Mouse (Mus musculus) left cerebral cortex, postnatal 25 days (tissue): ENCODE data around the gene Smlr1. TPM values are rescaled to one million over a fixed set of nuclear protein-coding genes. Genes with fewer than 3 reads are reported as not detected.

Source experiments
- DNase-seq, 2 experiments: peaks; one replicate each; pipeline ENCODE4 v3.0.0; 2022; ENCODE audit warnings: low spot score in 2 of 2, mixed read lengths in 1 of 2
- intact Hi-C: fragments of 180-260 bp; cut with DNase I; formaldehyde crosslinking; loops from one replicate; pipeline ENCODE4 v1.15.1; 2025
- total RNA-seq, 2 experiments: library from RNA; stranded (reverse); gene quantifications; 2 replicates each; pipeline ENCODE4 v1.2.3; 2021

Gene Smlr1
- not detected for total RNA-seq

DNA sequence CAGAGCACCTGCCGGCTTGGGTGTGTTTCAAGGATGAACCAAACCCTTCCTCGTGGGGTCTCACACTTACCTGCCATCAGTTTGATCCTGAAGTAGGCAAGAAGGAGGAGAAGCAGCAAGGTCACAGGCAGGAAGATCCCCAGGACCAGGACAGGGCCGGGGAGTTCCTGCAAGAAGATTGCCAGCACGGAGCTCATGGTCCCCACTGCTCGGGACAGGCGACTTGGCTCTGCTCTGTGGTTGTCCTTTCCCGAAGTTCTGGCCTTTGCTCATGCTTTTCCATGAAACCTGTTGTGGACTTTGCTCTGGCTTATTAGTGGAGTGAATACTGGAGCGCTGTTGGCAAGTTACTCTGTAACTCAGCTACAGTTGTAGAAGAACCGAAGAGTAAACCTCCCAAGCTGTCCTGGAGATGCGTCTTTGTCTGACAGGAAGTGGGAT lies at the start of gene Smlr1:
Gene Smlr1 (minus strand): TSS at position 377 of the 441 bp plus-strand sequence.
- DNase-seq = no peak

DNA sequence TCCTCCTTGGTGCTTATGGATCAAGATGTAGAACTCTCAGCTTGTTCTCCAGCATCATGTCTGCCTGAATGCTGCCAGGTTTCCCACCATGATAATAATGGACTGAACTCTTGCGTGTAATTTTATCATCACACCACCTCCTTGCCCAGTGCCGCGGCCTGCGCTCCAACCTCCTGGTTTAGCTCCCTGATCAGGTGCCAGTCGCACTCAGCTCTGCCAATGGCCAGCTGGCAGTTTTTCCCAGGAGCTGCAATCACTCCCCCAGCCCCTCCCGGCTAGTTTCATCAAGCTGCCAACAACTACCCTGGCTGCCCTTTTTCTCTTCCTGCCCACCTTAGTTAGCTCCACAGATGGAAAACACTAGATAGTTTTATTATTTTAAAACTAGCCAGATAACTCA lies 48.8 kb upstream of the Smlr1 start:
- intact Hi-C loops = no loop called here
- DNase-seq = no peak

More for the DNA sequence above, at the start of gene Smlr1:
- intact Hi-C loops = loop anchor here (5.0 to 10.0 kb wide), 3 partner anchors 139 to 609 kb away; partner anchors contain the start of genes Gm9767 and Tmem200a

DNA sequence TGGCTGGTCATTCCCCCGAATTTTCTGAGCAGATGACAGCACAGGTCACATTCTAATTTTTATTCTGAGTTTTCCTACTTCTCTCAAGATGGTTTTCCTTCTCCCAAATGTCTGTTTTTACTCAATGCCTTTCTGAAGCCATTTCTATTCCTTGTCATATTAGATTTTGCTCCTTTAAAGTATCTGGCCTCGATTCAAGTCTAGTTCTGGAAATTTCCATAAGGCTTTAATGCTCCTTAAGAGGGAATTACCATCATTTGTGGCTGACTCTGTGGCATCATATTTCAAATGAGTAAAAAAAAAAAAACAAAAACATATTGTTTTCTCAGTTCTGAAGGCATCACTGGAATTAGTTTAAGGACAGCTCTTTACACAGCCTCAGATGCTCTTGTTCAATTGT lies 44.0 kb upstream of the Smlr1 start:
- intact Hi-C loops = no loop called here

GRCm38 (mm10) chr10:25571319-25572240 lies 35.5 kb upstream of the Smlr1 start:
- no peak for DNase-seq
- intact Hi-C loops = no loop called here

More for the DNA sequence above, 44.0 kb upstream of the Smlr1 start:
- no peak for DNase-seq

DNA sequence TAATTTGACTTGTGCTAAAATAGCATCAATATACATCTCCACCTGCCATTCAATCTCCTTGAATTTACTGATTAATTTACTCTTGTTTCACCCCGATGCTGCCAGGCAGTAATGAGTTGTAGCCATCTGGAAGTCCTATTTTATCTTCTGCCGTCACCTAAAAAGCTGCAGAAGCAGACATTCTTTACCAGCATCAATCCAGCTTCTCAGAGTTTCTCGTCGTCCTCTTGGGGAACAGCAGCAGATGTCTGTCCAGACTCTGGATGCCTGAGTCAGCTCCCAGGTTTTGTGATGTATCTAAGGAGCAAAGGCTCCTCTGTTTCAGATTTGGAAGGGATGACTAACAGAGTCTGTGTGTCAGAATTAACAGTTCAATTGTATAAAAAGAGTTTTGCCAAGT lies 16.9 kb upstream of the Smlr1 start:
- intact Hi-C loops = no loop called here
- DNase-seq = peak; percentile 28 to 70

- DNase-seq = no peak
- intact Hi-C loops = no loop called here
These were observed 5.0 kb upstream of the Smlr1 start for GRCm38 (mm10) chr10:25541097-25541496.

DNA sequence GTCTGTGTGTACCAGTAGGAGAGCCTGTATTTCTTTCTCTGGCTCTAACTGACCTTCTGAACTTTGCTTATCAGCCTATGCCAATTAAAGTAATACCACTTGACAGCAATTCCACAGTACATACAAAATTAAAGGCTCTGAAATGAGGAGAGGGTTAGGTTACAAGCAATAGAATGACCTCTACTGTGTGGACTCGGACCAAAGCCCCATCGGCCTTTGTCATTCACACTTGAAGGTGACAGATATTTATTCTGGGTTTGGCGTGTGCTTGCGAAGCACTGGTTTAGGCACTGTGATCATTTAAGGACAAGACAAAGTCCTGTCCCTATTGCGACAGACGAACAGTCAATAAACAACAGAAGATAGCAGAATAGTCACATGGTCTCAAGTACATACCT lies 3.7 kb upstream of the Smlr1 start:
- DNase-seq = no peak
- intact Hi-C loops = loop anchor here (5.0 to 10.0 kb wide), 3 partner anchors 135 to 605 kb away; partner anchors contain the start of genes Gm9767 and Tmem200a

- peak; percentile 65 to 85 for DNase-seq
- intact Hi-C loops = loop anchor here (5.0 to 10.0 kb wide), 3 partner anchors 136 to 606 kb away; partner anchors contain the start of genes Gm9767 and Tmem200a
These were observed 3.2 kb upstream of the Smlr1 start for GRCm38 (mm10) chr10:25539146-25539770.

DNA sequence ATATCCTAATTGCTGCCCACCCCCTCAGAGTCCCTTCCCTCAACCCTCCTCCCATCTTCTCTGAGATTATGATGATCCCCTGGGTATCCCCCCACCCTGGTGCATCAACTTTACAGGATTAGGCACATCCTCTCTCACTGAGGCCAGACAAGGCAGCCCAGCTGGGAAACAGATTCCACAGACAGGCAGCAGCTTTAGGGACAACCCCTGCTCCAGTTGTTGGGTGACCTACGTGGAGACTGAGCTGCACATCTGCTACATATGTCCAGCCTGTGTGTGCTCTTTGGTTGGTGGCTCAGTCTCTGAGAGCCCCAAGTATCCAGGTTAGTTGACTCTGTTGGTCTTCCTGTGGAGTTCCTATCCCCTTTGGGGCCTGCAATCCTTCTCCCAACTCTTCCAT lies 2.7 kb upstream of the Smlr1 start:
- intact Hi-C loops = loop anchor here (5.0 to 10.0 kb wide), 3 partner anchors 136 to 606 kb away; partner anchors contain the start of genes Gm9767 and Tmem200a

DNA sequence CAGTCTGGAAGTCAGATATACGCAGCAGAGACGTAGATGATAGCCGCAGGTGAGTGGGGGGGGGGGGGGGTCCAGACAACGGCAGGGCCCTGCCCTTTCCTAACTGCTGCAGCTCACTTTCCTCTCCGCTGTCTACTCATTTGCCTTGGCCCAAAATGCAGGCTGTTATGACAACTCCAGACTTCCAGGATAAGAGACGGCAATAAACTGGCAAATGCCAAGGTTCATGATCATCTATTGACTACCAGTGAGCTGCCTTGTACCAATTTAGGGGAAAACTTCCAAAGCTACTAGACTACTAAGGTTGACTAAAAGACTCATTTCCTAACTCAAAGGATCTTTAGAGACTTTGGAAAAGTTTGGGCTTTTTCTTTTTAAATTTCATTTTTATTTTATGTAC lies 554 bp upstream of the Smlr1 start:
- intact Hi-C loops = loop anchor here (5.0 to 10.0 kb wide), 3 partner anchors 138 to 608 kb away; partner anchors contain the start of genes Gm9767 and Tmem200a
- no peak for DNase-seq

More for the DNA sequence above, 2.7 kb upstream of the Smlr1 start:
- DNase-seq = no peak

- DNase-seq = no peak
- intact Hi-C loops = loop anchor here (10.0 kb wide), 2 partner anchors 140 to 610 kb away; no protein-coding TSS in a partner anchor
These were observed 1.6 kb downstream of the Smlr1 start for GRCm38 (mm10) chr10:25534467-25534866.

DNA sequence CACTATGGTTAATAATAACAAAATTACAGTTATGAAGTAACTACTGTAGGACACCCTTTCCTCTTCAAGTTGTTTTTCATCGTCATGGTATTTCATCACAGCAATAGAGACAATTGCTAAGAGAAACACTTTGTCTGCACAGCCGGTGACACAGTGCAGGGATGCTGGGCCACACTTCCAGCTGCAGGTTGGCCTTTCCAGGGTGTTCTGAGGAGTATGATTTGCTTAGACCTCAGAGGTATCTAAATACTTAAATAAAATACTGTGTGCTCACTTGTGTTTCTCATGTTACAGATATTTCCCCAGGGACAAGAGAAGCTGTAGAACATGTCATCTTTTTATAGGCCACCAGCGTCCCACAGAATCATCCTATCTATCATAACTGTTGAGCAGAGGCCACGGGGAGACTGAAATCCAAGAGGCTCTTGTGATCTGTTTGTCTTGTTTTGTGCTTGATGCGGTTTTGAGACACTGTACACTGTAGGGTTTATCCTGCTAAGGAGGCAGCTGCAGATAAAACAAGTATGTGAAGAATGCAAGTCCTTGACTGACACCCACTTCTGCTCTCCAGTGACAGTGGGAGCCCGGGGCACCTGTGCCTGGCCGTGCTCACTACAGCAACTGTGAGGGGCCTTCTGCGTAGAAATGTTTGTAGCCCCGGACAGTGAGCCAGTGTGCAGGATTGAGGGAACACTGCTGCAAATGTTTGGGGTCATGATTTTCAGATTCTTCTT lies 2.4 kb downstream of the Smlr1 start:
- DNase-seq = no peak
- intact Hi-C loops = loop anchor here (10.0 kb wide), 2 partner anchors 141 to 611 kb away; no protein-coding TSS in a partner anchor

DNA sequence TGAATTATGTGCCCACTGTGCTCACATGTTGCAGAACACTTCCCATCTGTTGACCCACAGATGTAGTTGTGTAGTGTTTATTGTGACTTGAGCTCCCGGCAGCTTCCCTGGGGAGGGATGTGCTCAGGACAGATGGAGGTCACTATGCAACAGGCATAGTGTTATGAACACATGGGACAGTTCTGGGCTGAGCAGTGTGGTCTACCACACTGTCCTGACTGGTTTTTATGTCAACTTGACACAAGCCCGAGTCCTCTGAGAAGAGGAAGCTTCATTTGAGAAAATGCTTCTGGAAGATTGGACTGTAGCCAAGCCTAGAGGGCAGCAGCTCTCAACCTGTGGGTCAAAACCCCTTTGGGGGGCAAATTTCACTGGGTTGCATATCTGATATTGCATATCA lies 3.0 kb downstream of the Smlr1 start:
- intact Hi-C loops = loop anchor here (10.0 kb wide), 2 partner anchors 142 to 612 kb away; no protein-coding TSS in a partner anchor
- no peak for DNase-seq

DNA sequence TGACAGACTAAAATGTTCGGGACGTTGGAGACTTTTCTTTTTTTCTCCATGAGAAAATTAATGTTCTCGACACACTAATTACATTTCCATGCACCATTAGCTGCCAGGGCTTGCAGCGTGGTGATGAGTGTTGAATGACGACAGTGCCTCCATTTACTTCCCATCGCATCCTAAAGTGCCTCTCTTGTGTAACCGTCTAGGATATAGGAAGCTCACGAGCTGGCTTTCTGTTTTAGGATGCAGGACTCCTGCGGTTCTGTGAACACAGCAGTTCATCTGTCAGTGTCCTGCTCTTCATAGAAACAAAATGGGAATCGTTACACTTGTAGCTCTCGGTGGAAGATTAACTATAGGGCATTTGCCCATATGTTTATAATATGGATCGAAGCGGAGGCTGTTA lies 4.7 kb downstream of the Smlr1 start:
- DNase-seq = no peak
- intact Hi-C loops = loop anchor here (10.0 kb wide), 2 partner anchors 143 to 613 kb away; no protein-coding TSS in a partner anchor

DNA sequence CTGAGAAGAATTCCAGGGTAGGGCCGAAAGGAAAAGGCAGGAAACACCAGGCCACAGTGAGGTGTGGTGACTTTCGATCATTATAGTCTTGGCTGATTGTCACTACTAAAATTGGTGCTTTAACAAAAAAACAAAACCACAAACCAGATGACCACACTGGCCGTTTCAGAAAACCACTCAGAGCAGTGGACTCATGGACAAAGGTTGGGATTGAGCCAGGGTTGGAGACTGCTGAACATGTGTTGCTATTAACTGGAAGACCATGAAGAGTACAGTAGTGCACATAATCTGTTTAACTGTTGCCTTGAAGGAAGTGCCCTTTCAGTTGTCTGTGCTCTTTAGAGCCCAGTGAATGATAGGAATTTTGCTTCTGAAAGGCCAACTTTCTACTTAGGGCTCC lies 8.9 kb downstream of the Smlr1 start:
- intact Hi-C loops = no loop called here
- DNase-seq = no peak

- intact Hi-C loops = no loop called here
- DNase-seq = no peak
These were observed 9.4 kb downstream of the Smlr1 start for GRCm38 (mm10) chr10:25526622-25527021.

DNA sequence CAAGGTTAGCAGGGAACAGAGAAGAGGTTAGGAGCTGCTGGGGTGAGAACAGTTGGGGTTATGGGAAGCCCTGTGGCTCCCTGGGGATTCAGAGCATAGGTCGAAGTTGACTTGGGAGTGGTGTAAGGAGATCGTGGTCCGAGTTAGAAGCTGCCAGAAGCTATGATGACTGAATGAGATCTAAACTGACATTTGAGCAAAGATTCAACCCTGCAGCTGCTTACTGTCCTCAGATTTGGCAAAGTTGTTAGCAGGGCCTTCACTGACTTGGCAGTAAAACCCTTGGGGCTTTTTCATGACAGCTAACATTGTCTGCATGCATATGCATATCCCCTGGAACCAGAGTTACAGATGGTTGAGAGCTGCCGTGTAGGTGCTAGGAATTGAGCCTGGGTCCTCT lies 9.9 kb downstream of the Smlr1 start:
- intact Hi-C loops = no loop called here
- DNase-seq = no peak

DNA sequence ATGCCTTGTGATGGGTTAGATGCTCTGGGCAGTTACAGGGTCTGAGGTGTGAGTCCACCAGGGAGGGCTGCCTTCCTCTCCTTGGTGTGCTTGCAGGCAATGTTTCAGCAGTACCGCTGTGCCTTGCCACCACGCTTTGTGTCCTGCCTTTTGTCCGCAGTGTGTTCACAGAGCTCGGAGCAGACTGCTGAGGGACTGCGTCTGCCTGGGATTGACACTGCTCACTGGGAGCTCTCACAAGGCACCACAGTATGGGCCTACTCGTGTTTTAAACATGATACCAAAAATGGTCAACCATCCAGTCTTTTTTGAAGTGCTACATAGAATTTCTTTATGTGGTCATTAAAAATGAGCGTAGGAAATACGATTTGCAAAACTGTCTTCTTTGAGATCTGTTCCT lies 12.3 kb downstream of the Smlr1 start:
- no peak for DNase-seq
- intact Hi-C loops = no loop called here

DNA sequence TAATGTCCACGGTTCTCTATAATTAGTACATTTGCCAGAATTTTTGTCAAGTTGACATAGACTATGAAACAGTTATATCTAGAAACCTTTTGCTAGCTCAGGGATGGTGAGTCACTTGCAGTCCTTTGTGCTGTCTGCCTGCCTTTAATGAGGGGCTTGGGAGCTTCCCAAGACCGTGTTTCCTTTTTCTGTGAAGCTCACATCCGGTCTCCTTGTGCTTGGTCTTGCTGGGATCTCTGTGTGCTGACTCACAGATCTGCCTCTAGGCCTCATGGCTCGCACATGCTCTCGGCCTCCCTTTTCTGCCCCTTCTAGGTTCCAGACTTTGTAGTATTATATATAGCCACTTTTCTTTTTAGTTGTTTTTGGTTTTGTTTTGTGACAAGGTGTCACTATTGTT lies 15.6 kb downstream of the Smlr1 start:
- DNase-seq = peak in 1 of 2 experiments; percentile 19
- intact Hi-C loops = no loop called here
